Mouse (Mus musculus) embryonic facial prominence, embryonic 14.5 days (tissue): Measurements from ENCODE around the gene Tnfrsf26. TPM values are rescaled to one million over a fixed set of nuclear protein-coding genes. Genes with fewer than 3 reads are reported as not detected.

Source experiments
- ATAC-seq: fragments of 200-750 bp; cut with Nextera tagmentation; 2 replicates; pipeline ENCODE4 v1.8.0; 2017; ENCODE audit warnings: low read depth, moderate number of reproducible peaks, moderate TSS enrichment
- DNase-seq: peaks from one replicate; pipeline ENCODE4 v3.0.0-alpha.2; 2015; ENCODE audit warnings: low spot score
- H3K27ac ChIP-seq: fragments of 300-500 bp; sonication (generic); replicated peaks from 2 replicates; pipeline ENCODE4 v1.5.1; 2014; ENCODE audit warnings: low read depth, mild to moderate bottlenecking, low read length, moderate library complexity
- H3K27me3 ChIP-seq: fragments of 300-500 bp; sonication (generic); replicated peaks from 2 replicates; pipeline ENCODE4 v1.6.1; 2014; ENCODE audit warnings: low read length; ENCODE audit not compliant: control insufficient read depth, insufficient read depth
- H3K36me3 ChIP-seq: fragments of 300-500 bp; sonication (generic); 2 replicates; pipeline ENCODE4 v1.6.1; 2014; ENCODE audit warnings: low read length, mixed read lengths; ENCODE audit not compliant: control insufficient read depth, insufficient read depth
- H3K4me1 ChIP-seq: fragments of 300-500 bp; sonication (generic); 2 replicates; pipeline ENCODE4 v1.6.1; 2014; ENCODE audit warnings: antibody characterized with exemption, low read length; ENCODE audit not compliant: control insufficient read depth, insufficient read depth
- H3K4me2 ChIP-seq: fragments of 300-500 bp; sonication (generic); 2 replicates; pipeline ENCODE4 v1.6.1; 2014; ENCODE audit warnings: low read depth, mild to moderate bottlenecking, low read length, moderate library complexity, mixed read lengths
- H3K4me3 ChIP-seq: fragments of 300-500 bp; sonication (generic); 2 replicates; pipeline ENCODE4 v1.5.1; 2014; ENCODE audit warnings: low read depth, mild to moderate bottlenecking, low read length
- H3K9ac ChIP-seq: fragments of 300-500 bp; sonication (generic); 2 replicates; pipeline ENCODE4 v1.6.1; 2014; ENCODE audit warnings: low read depth, mild to moderate bottlenecking, low read length, moderate library complexity, mixed read lengths
- H3K9me3 ChIP-seq: fragments of 300-500 bp; sonication (generic); 2 replicates; pipeline ENCODE4 v1.6.1; 2016; ENCODE audit warnings: low read length; ENCODE audit not compliant: control insufficient read depth
- WGBS: fragments of 180-500 bp; shearing (Covaris S2); extraction: QIAGEN DNeasy Blood & Tissue Kit; methylation state at CpG from one replicate; pipeline ENCODE4 v1.1.7; 2014; 5-methylcytosine and 5-hydroxymethylcytosine counted together
- polyA plus RNA-seq: library from polyadenylated mRNA; unstranded; fragments of >200 nt; fragmentation: Nextera tagmentation; extraction: Ambion mirVana; gene quantifications from 2 replicates; pipeline ENCODE4 v1.2.1, GENCODE M21; 2014

The Tnfrsf26 gene
- polyA plus RNA-seq, 1 experiment from 2014 or later, result 0.53 TPM

DNA sequence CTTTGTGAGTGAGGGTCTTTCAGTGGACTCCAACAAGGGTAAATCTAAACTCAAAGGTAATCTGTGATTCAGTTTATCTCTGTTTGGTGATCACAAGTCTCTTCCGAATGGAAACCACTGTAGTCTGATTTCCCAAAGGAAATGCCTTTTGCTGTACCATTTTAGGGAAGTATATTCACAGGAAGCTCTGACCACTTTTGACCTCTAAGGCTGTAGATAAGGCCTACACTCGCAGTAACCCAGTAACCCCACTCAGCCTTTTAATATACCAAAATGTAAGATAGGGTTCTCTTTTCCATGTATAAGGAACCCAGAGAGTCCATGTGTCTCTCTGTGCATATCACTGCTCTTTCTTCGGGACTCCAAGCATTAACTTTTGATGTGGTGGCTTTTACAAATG lies 23.2 kb downstream of the Tnfrsf26 start:
- H3K9ac ChIP-seq, result no peak overlapping the region
- no peak overlapping the region for H3K4me2 ChIP-seq
- ATAC-seq (no peak), DNase-seq (no peak)
- no peak overlapping the region for H3K27ac ChIP-seq
- 87% methylated on average over 3 of the region's 3 CpGs for WGBS
- no peaks in the 10 kb centered on the region for H3K4me1 ChIP-seq
- no peaks in the 10 kb centered on the region; the same call in 1 of the 2 replicates for H3K9me3 ChIP-seq
- H3K4me3 ChIP-seq, result no peak overlapping the region
- no peaks in the 10 kb centered on the region for H3K27me3 ChIP-seq
- H3K36me3 ChIP-seq, result no peaks in the 10 kb centered on the region

DNA sequence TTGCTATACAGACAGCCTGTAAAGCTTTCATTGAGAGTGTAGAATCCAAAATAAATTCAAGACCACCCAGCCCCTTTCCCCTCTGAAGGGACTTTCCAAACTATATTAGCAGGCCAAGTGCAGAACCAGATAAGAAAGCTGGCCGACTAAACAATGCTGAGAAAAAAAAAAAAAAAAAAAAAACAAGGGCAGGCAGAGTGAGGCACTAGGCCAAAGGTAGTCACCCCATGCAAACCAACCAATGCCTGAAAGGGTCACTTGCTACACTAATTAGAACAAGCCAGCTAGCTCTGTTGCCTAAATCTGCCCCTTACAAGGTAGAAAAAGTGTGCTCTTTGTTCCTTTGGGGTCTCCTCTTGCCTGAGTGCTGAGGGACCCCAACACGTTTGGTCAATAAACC lies 23.6 kb downstream of the Tnfrsf26 start:
- ATAC-seq, result no peak
- Histone ChIP-seq H3K4me2 (no peak overlapping the region), H3K36me3 (no peaks in the 10 kb centered on the region), H3K27ac (no peak overlapping the region), H3K9me3 (no peaks in the 10 kb centered on the region; the same call in 1 of the 2 replicates), H3K4me3 (no peak overlapping the region), H3K27me3 (no peaks in the 10 kb centered on the region), H3K4me1 (no peaks in the 10 kb centered on the region), H3K9ac (no peak overlapping the region)
- WGBS, result 71% methylated on average over 2 of the region's 2 CpGs
- no peak for DNase-seq

DNA sequence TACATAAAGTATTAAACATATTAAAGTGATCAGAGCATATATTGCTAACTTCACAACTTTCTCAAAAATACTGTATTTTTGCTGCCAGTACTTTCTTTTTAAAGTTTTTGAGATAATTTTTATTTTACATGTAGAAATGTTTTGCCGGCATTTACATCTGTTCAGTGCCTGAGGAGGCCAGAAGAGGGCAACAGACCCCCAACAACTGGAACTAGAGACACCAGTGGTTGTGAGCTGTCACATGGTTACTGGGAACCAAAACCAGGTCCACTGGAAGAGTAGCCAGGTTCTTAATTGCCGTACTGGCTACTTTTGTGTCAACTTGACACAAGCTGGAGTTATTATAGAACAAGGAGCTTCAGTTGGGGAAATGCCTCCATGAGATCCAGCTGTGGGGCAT lies 26.8 kb downstream of the Tnfrsf26 start:
- 65% methylated on average over 2 of the region's 2 CpGs for WGBS
- H3K36me3 ChIP-seq, result no peaks in the 10 kb centered on the region
- peaks cover 8% of the 10 kb centered on the region for H3K4me1 ChIP-seq
- H3K4me2 ChIP-seq, result no peak overlapping the region
- H3K27ac ChIP-seq, result no peak overlapping the region
- H3K27me3 ChIP-seq, result no peaks in the 10 kb centered on the region
- no peaks in the 10 kb centered on the region; the same call in 1 of the 2 replicates for H3K9me3 ChIP-seq
- no peak overlapping the region for H3K9ac ChIP-seq
- ATAC-seq (no peak), DNase-seq (no peak)
- H3K4me3 ChIP-seq, result no peak overlapping the region

DNA sequence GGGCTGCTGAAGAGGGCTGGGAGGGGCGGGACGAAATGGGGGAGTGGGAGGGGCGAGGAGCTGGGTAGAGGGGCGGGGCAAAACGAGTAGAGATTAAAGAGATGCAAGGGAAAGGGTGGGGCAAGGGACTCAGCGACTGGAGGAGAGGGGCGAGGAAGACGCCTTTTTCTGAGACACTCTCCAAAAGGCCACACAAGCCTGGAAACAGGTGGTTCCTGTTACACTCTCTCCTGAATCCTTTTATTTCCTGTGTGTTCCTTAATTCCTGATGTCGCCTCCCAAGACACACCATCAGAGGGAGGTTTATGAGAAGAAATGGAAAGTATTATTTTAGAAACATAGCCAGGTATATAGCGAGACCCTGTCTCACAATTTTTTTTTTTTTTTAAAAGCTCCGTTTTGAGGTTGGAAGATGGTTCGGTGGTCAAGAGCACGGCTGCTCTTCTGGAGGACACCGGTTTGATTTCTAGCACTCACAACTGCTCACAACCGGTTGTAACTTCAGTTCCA lies 28.2 kb downstream of the Tnfrsf26 start:
- ATAC-seq (no peak), DNase-seq (no peak)
- peak overlapping the region; percentile 51 for H3K9ac ChIP-seq

DNA sequence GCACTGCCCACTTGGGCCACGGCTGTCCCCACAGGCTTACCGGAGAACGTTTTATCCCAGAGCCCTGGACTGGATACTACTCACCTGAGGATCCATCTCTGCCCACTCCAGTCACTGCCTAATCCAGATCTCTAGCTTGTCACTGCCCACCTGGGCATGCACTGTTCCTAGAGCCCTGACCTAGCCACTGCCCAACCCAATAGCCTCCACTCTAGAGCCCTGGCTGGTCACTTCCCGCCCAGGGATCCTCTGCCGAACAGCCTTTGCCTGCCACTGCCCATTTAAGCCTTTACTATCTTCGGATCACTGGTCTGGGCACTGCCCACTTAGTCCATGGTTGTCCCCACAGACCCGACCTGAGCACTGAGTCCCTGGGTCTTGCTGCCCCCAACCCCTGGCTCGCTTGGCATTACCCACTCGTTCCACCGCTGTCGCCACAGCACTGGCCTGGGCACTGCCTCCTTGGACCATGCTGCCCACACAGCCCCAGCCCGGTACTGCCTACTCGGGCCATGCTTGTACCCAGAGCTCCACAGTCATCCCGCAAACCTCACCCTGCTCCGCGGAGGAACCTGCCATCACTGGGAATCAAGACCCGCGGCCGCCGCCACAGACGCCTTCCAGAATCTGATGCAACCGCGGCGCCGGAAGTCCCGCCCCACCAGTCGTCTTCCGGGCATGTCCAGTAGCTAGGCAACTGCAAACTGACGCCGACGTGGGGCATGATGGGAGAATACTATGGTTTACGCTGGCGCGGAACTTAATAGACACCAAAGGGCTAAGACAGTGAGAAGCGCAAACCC lies 28.9 kb downstream of the Tnfrsf26 start, which contains the start of gene Cars:
Gene Cars (minus strand): TSS at position 663 of the 803 bp plus-strand sequence.
- Histone ChIP-seq H3K27me3 (no peaks in the 10 kb centered on the region), H3K36me3 (no peaks in the 10 kb centered on the region), H3K27ac (no peak within 1 kb of the TSS), H3K4me3 (peak within 1 kb of the TSS; percentile 89), H3K4me2 (peak within 1 kb of the TSS; percentile 94), H3K4me1 (peaks cover 8% of the 10 kb centered on the region), H3K9ac (peak within 1 kb of the TSS; percentile 94), H3K9me3 (no peaks in the 10 kb centered on the region)
- ATAC-seq, result peak; percentile 99
- DNase-seq, result peak; percentile 99
- WGBS, result under 1% methylated on average over 35 of the region's 35 CpGs

More for the DNA sequence above, 28.2 kb downstream of the Tnfrsf26 start:
- peak overlapping the region; percentile 89 for H3K4me3 ChIP-seq
- no peaks in the 10 kb centered on the region for H3K9me3 ChIP-seq
- no peaks in the 10 kb centered on the region for H3K27me3 ChIP-seq
- no peak overlapping the region for H3K27ac ChIP-seq
- peak overlapping the region; percentile 94 for H3K4me2 ChIP-seq
- 6% methylated on average over 15 of the region's 15 CpGs for WGBS
- H3K4me1 ChIP-seq, result peaks cover 8% of the 10 kb centered on the region
- H3K36me3 ChIP-seq, result no peaks in the 10 kb centered on the region

DNA sequence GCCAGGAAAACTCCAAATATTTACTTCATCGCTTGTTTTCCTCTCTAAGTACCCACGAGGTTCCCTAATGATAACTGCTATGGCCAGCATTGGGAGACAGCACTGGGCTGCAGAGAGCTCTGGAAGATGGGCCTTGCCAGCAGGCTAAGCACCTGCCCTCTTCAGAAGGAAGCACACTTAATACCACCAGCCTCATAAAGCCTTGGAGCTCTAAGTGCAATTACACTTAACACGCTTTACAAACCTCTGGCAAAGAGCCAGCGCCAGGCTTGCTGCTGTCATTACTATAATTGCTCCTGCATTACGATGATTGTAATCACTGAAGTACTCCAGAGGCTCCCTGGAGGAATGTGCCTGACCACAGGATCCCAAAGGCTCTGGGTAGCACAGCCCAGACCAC lies 33.7 kb downstream of the Tnfrsf26 start:
- ATAC-seq (peak; percentile 54), DNase-seq (peak; percentile 86)
- Histone ChIP-seq H3K4me3 (no peak overlapping the region), H3K27me3 (no peaks in the 10 kb centered on the region), H3K9me3 (no peaks in the 10 kb centered on the region), H3K9ac (no peak overlapping the region), H3K36me3 (peaks cover 28% of the 10 kb centered on the region; the same call in 1 of the 2 replicates), H3K27ac (no peak overlapping the region), H3K4me1 (peaks cover 8% of the 10 kb centered on the region), H3K4me2 (no peak overlapping the region)
- 62% methylated on average over 5 of the region's 5 CpGs for WGBS

GRCm38 (mm10) chr7:143592255-143592654 lies 36.3 kb downstream of the Tnfrsf26 start:
- 0 out of 2 replicates have a peak, but pooled peaks have one; percentile 30 for ATAC-seq
- 87% methylated on average over 10 of the region's 10 CpGs for WGBS
- no peaks in the 10 kb centered on the region for H3K4me1 ChIP-seq
- H3K27ac ChIP-seq, result no peak overlapping the region
- no peak overlapping the region for H3K4me3 ChIP-seq
- H3K36me3 ChIP-seq, result peaks cover 43% of the 10 kb centered on the region
- no peak overlapping the region for H3K9ac ChIP-seq
- no peak overlapping the region for H3K4me2 ChIP-seq
- no peaks in the 10 kb centered on the region for H3K27me3 ChIP-seq
- H3K9me3 ChIP-seq, result no peaks in the 10 kb centered on the region
- peak; percentile 16 for DNase-seq

GRCm38 (mm10) chr7:143588006-143588405 lies 40.5 kb downstream of the Tnfrsf26 start:
- Histone ChIP-seq H3K4me1 (no peaks in the 10 kb centered on the region), H3K27me3 (no peaks in the 10 kb centered on the region), H3K9me3 (no peaks in the 10 kb centered on the region), H3K4me2 (no peak overlapping the region), H3K4me3 (no peak overlapping the region), H3K9ac (no peak overlapping the region), H3K27ac (no peak overlapping the region), H3K36me3 (peaks cover 74% of the 10 kb centered on the region)
- WGBS, result 91% methylated on average over 4 of the region's 4 CpGs
- DNase-seq, result no peak
- no peak for ATAC-seq
